Mouse (Mus musculus) G1E (cell line): Measurements from ENCODE around the gene Rnf130.

Experiments used
- CTCF ChIP-seq: IDR thresholded peaks from 2 replicates; pipeline ENCODE4 v1.5.1; 2012; ENCODE audit warnings: low read depth, low read length, inconsistent platforms, mixed read lengths
- GATA1 ChIP-seq: IDR thresholded peaks from 2 replicates; pipeline ENCODE4 v1.6.1; 2012; ENCODE audit warnings: borderline replicate concordance, low read length, inconsistent platforms, mixed read lengths
- TAL1 ChIP-seq: conservative IDR thresholded peaks from 2 replicates; pipeline ENCODE4 v1.6.1; 2012; ENCODE audit warnings: low read depth, low read length, inconsistent platforms, mixed read lengths

GRCm38 (mm10) chr11:50024445-50024832 lies 707 bp upstream of the Rnf130 start:
- TF ChIP-seq CTCF (no peak), GATA1 (no peak), TAL1 (no peak)
